Mouse (Mus musculus) hindbrain, embryonic 11.5 days (tissue): ENCODE results near the gene Wfdc18. TPM values are rescaled to one million over a fixed set of nuclear protein-coding genes. Genes with fewer than 3 reads are reported as not detected.

ENCODE experiments used
- ATAC-seq: fragments of 200-750 bp; cut with Nextera tagmentation; 2 replicates; pipeline ENCODE4 v1.8.0; 2017; ENCODE audit warnings: mild to moderate bottlenecking, moderate TSS enrichment, moderate library complexity; ENCODE audit not compliant: low FRiP score
- DNase-seq: peaks from one replicate; pipeline ENCODE4 v3.0.0-alpha.2; 2015; ENCODE audit warnings: low spot score
- H3K27ac ChIP-seq: fragments of 300-500 bp; sonication (generic); 2 replicates; pipeline ENCODE4 v1.5.1; 2014; ENCODE audit warnings: mild to moderate bottlenecking, low read depth, low read length
- H3K27me3 ChIP-seq: fragments of 300-500 bp; sonication (generic); 2 replicates; pipeline ENCODE4 v1.6.1; 2014; ENCODE audit warnings: mild to moderate bottlenecking, low read length, moderate library complexity, mixed read lengths; ENCODE audit not compliant: control insufficient read depth, insufficient read depth
- H3K36me3 ChIP-seq: fragments of 300-500 bp; sonication (generic); 2 replicates; pipeline ENCODE4 v1.6.1; 2014; ENCODE audit warnings: mild to moderate bottlenecking, low read length, moderate library complexity, mixed read lengths; ENCODE audit not compliant: control insufficient read depth, insufficient read depth
- H3K4me1 ChIP-seq: fragments of 300-500 bp; sonication (generic); replicated peaks from 2 replicates; pipeline ENCODE4 v1.6.1; 2014; ENCODE audit warnings: low read length, mixed read lengths; ENCODE audit not compliant: control insufficient read depth, insufficient read depth
- H3K4me2 ChIP-seq: fragments of 300-500 bp; sonication (generic); replicated peaks from 2 replicates; pipeline ENCODE4 v1.6.1; 2014; ENCODE audit warnings: mild to moderate bottlenecking, low read depth, low read length
- H3K4me3 ChIP-seq: fragments of 300-500 bp; sonication (generic); 2 replicates; pipeline ENCODE4 v1.5.1; 2014; ENCODE audit warnings: low read depth, low read length
- H3K9ac ChIP-seq: fragments of 300-500 bp; sonication (generic); 2 replicates; pipeline ENCODE4 v1.6.1; 2014; ENCODE audit warnings: low read depth, low read length
- H3K9me3 ChIP-seq: fragments of 300-500 bp; sonication (generic); 2 replicates; pipeline ENCODE4 v1.6.1; 2016; ENCODE audit warnings: low read length; ENCODE audit not compliant: control insufficient read depth
- WGBS: fragments of 180-500 bp; shearing (Covaris S2); extraction: QIAGEN DNeasy Blood & Tissue Kit; methylation state at CpG from one replicate; pipeline ENCODE4 v1.1.7; 2014; 5-methylcytosine and 5-hydroxymethylcytosine counted together
- polyA plus RNA-seq: library from polyadenylated mRNA; unstranded; fragments of >200 nt; fragmentation: Nextera tagmentation; extraction: Ambion mirVana; gene quantifications from 2 replicates; pipeline ENCODE4 v1.2.1, GENCODE M21; 2014

Wfdc18 gene
- not detected in 2 replicates for polyA plus RNA-seq

GRCm38 (mm10) chr11:83708715-83709114, at the start of gene Wfdc18:
TSS of gene Wfdc18 (plus strand) at chr11:83709015.
- H3K27ac ChIP-seq, result no peak within 1 kb of the TSS
- DNase-seq (no peak), ATAC-seq (no peak)
- H3K36me3 ChIP-seq, result no peaks in the 10 kb centered on the region
- no peaks in the 10 kb centered on the region for H3K27me3 ChIP-seq
- no peak within 1 kb of the TSS for H3K4me2 ChIP-seq
- H3K9me3 ChIP-seq, result no peaks in the 10 kb centered on the region
- no peak within 1 kb of the TSS for H3K9ac ChIP-seq
- H3K4me1 ChIP-seq, result no peaks in the 10 kb centered on the region
- no peak within 1 kb of the TSS for H3K4me3 ChIP-seq
- 76% methylated on average over 4 of the region's 4 CpGs for whole genome bisulfite sequencing

- no peak within 1 kb of the TSS for H3K9ac ChIP-seq
- DNase-seq (no peak), ATAC-seq (no peak)
- H3K27me3 ChIP-seq, result no peaks in the 10 kb centered on the region
- H3K36me3 ChIP-seq, result no peaks in the 10 kb centered on the region
- no peak within 1 kb of the TSS for H3K4me2 ChIP-seq
- WGBS, result 78% methylated on average over 6 of the region's 6 CpGs
- H3K9me3 ChIP-seq, result no peaks in the 10 kb centered on the region
- H3K4me1 ChIP-seq, result no peaks in the 10 kb centered on the region
- H3K4me3 ChIP-seq, result no peak within 1 kb of the TSS
- no peak within 1 kb of the TSS for H3K27ac ChIP-seq
Measured at GRCm38 (mm10) chr11:83662204-83662603, 46.6 kb upstream of the Wfdc18 start, which contains the start of gene Ccl4. TSS of gene Ccl4 (plus strand) at chr11:83662584.

GRCm38 (mm10) chr11:83663532-83663931, 45.3 kb upstream of the Wfdc18 start:
- no peaks in the 10 kb centered on the region for H3K27me3 ChIP-seq
- H3K9ac ChIP-seq, result no peak overlapping the region
- no peak overlapping the region for H3K27ac ChIP-seq
- H3K4me1 ChIP-seq, result no peaks in the 10 kb centered on the region
- ATAC-seq, result no peak
- no peak overlapping the region for H3K4me2 ChIP-seq
- no peak overlapping the region for H3K4me3 ChIP-seq
- 88% methylated on average over 5 of the region's 5 CpGs for whole genome bisulfite sequencing
- H3K9me3 ChIP-seq, result no peaks in the 10 kb centered on the region
- H3K36me3 ChIP-seq, result no peaks in the 10 kb centered on the region
- DNase-seq, result no peak

GRCm38 (mm10) chr11:83671743-83672142, 37.1 kb upstream of the Wfdc18 start:
- H3K9me3 ChIP-seq, result no peaks in the 10 kb centered on the region
- no peak for ATAC-seq
- no peak overlapping the region for H3K27ac ChIP-seq
- H3K36me3 ChIP-seq, result no peaks in the 10 kb centered on the region
- no peak for DNase-seq
- no peak overlapping the region for H3K4me3 ChIP-seq
- no peaks in the 10 kb centered on the region for H3K4me1 ChIP-seq
- no peak overlapping the region for H3K9ac ChIP-seq
- H3K27me3 ChIP-seq, result no peaks in the 10 kb centered on the region
- H3K4me2 ChIP-seq, result no peak overlapping the region

- WGBS, result 79% methylated on average over 1 of the region's 1 CpGs
- no peak overlapping the region for H3K4me3 ChIP-seq
- no peaks in the 10 kb centered on the region for H3K4me1 ChIP-seq
- DNase-seq (no peak), ATAC-seq (no peak)
- no peak overlapping the region for H3K9ac ChIP-seq
- H3K27ac ChIP-seq, result no peak overlapping the region
- H3K9me3 ChIP-seq, result no peaks in the 10 kb centered on the region
- H3K36me3 ChIP-seq, result no peaks in the 10 kb centered on the region
- H3K4me2 ChIP-seq, result no peak overlapping the region
- H3K27me3 ChIP-seq, result no peaks in the 10 kb centered on the region
Measured at GRCm38 (mm10) chr11:83675665-83676064, 33.1 kb upstream of the Wfdc18 start.

- Histone ChIP-seq H3K27me3 (no peaks in the 10 kb centered on the region), H3K4me1 (no peaks in the 10 kb centered on the region), H3K27ac (no peak overlapping the region), H3K9me3 (no peaks in the 10 kb centered on the region), H3K36me3 (no peaks in the 10 kb centered on the region), H3K4me3 (no peak overlapping the region), H3K9ac (no peak overlapping the region), H3K4me2 (no peak overlapping the region)
- DNase-seq (no peak), ATAC-seq (no peak)
- WGBS, result 91% methylated on average over 1 of the region's 1 CpGs
Measured at GRCm38 (mm10) chr11:83689918-83690317, 18.9 kb upstream of the Wfdc18 start.

- Histone ChIP-seq H3K27me3 (no peaks in the 10 kb centered on the region), H3K4me3 (no peak overlapping the region), H3K4me1 (no peaks in the 10 kb centered on the region), H3K4me2 (no peak overlapping the region), H3K9ac (no peak overlapping the region), H3K9me3 (no peaks in the 10 kb centered on the region), H3K36me3 (no peaks in the 10 kb centered on the region), H3K27ac (no peak overlapping the region)
- ATAC-seq, result no peak
- no peak for DNase-seq
- WGBS, result 64% methylated on average over 1 of the region's 1 CpGs
Measured at GRCm38 (mm10) chr11:83692008-83692407, 16.8 kb upstream of the Wfdc18 start.

- H3K9ac ChIP-seq, result no peak within 1 kb of the TSS
- 62% methylated on average over 1 of the region's 1 CpGs for WGBS
- H3K27me3 ChIP-seq, result no peaks in the 10 kb centered on the region
- no peaks in the 10 kb centered on the region for H3K9me3 ChIP-seq
- H3K4me3 ChIP-seq, result no peak within 1 kb of the TSS
- no peak within 1 kb of the TSS for H3K27ac ChIP-seq
- H3K4me1 ChIP-seq, result no peaks in the 10 kb centered on the region
- H3K4me2 ChIP-seq, result no peak within 1 kb of the TSS
- no peaks in the 10 kb centered on the region for H3K36me3 ChIP-seq
- no peak for DNase-seq
- no peak for ATAC-seq
Measured at GRCm38 (mm10) chr11:83703705-83704104, 5.1 kb upstream of the Wfdc18 start, which contains the start of gene Wfdc17. TSS of gene Wfdc17 (plus strand) at chr11:83703991.

- no peaks in the 10 kb centered on the region for H3K4me1 ChIP-seq
- H3K9me3 ChIP-seq, result no peaks in the 10 kb centered on the region
- WGBS, result 92% methylated on average over 5 of the region's 5 CpGs
- H3K4me2 ChIP-seq, result no peak overlapping the region
- no peak overlapping the region for H3K9ac ChIP-seq
- DNase-seq (no peak), ATAC-seq (no peak)
- no peak overlapping the region for H3K27ac ChIP-seq
- H3K36me3 ChIP-seq, result no peaks in the 10 kb centered on the region
- H3K4me3 ChIP-seq, result no peak overlapping the region
- H3K27me3 ChIP-seq, result no peaks in the 10 kb centered on the region
Measured at GRCm38 (mm10) chr11:83709683-83710082, 868 bp downstream of the Wfdc18 start.
